Mouse (Mus musculus) heart, adult 9 months (tissue): ENCODE measurements around the gene Olfr747.
"Not testable (repeated sequence)": the region's sequence is repeated elsewhere in the genome, so short reads cannot be mapped to it uniquely, and the experiment has no call there.

Experiments
- DNase-seq, 2 experiments: peaks; one replicate each; pipeline ENCODE4 v3.0.0; 2022; ENCODE audit warnings: low spot score in 2 of 2

Olfr747 gene

GRCm38 (mm10) chr14:50693106-50693505 lies at the start of gene Olfr747:
Olfr747 (minus strand) TSS chr14:50693206.
- no peak for DNase-seq

- DNase-seq = no peak
Observed at GRCm38 (mm10) chr14:50741584-50741983, 48.6 kb upstream of the Olfr747 start.

GRCm38 (mm10) chr14:50740334-50740733 lies 47.3 kb upstream of the Olfr747 start:
- DNase-seq = no peak

- DNase-seq = not testable (repeated sequence)
Observed at GRCm38 (mm10) chr14:50722371-50722770, 29.4 kb upstream of the Olfr747 start.

- DNase-seq = not testable (repeated sequence)
Observed at GRCm38 (mm10) chr14:50719875-50720274, 26.9 kb upstream of the Olfr747 start.

GRCm38 (mm10) chr14:50707073-50707472 lies 14.1 kb upstream of the Olfr747 start, which contains the start of gene Olfr748:
Olfr748 (plus strand) TSS chr14:50707373.
- no peak for DNase-seq

GRCm38 (mm10) chr14:50646783-50647182 lies 46.2 kb downstream of the Olfr747 start, which contains the start of gene Olfr746:
Olfr746 (plus strand) TSS chr14:50647083.
- DNase-seq = no peak

- DNase-seq = no peak
Observed at GRCm38 (mm10) chr14:50639088-50639487, 53.9 kb downstream of the Olfr747 start, which contains the start of gene Olfr745. Olfr745 (plus strand) TSS chr14:50639388.
